Mouse (Mus musculus) stomach, embryonic 15.5 days (tissue): ENCODE data around the gene Inpp5a. TPM values are rescaled to one million over a fixed set of nuclear protein-coding genes. Genes with fewer than 3 reads are reported as not detected.

Source experiments
- ATAC-seq: fragments of 200-750 bp; cut with Nextera tagmentation; 2 replicates; pipeline ENCODE4 v1.8.0; 2017; ENCODE audit warnings: low read depth, moderate number of reproducible peaks, moderate TSS enrichment; ENCODE audit not compliant: insufficient read depth, low FRiP score
- H3K27ac ChIP-seq: fragments of 300-500 bp; sonication (generic); 2 replicates; pipeline ENCODE4 v1.5.1; 2015; ENCODE audit warnings: mild to moderate bottlenecking, inconsistent platforms
- H3K27me3 ChIP-seq: fragments of 300-500 bp; sonication (generic); replicated peaks from 2 replicates; pipeline ENCODE4 v1.6.1; 2015; ENCODE audit warnings: inconsistent platforms
- H3K36me3 ChIP-seq: fragments of 300-500 bp; sonication (generic); 2 replicates; pipeline ENCODE4 v1.6.1; 2015; ENCODE audit warnings: inconsistent platforms
- H3K4me1 ChIP-seq: fragments of 300-500 bp; sonication (generic); 2 replicates; pipeline ENCODE4 v1.6.1; 2015; ENCODE audit warnings: inconsistent platforms
- H3K4me2 ChIP-seq: fragments of 300-500 bp; sonication (generic); 2 replicates; pipeline ENCODE4 v1.6.1; 2015; ENCODE audit warnings: mild to moderate bottlenecking, inconsistent platforms
- H3K4me3 ChIP-seq: fragments of 300-500 bp; sonication (generic); replicated peaks from 2 replicates; pipeline ENCODE4 v1.5.1; 2015; ENCODE audit warnings: inconsistent platforms
- H3K9ac ChIP-seq: fragments of 300-500 bp; sonication (generic); 2 replicates; pipeline ENCODE4 v1.6.1; 2015; ENCODE audit warnings: inconsistent platforms
- H3K9me3 ChIP-seq: fragments of 300-500 bp; sonication (generic); 2 replicates; pipeline ENCODE4 v1.6.1; 2016; ENCODE audit warnings: inconsistent platforms
- WGBS: fragments of 180-500 bp; shearing (Covaris S2); methylation state at CpG from one replicate; pipeline ENCODE4 v1.1.7; 2015; 5-methylcytosine and 5-hydroxymethylcytosine counted together
- polyA plus RNA-seq: library from polyadenylated mRNA; unstranded; fragments of >200 nt; fragmentation: Nextera tagmentation; extraction: Ambion mirVana; gene quantifications from 2 replicates; pipeline ENCODE4 v1.2.1, GENCODE M21; 2015

The Inpp5a gene
- polyA plus RNA-seq, 1 experiment from 2014 or later, result 35.0 TPM

- peak; percentile 20; the same call in 1 of the 2 replicates for ATAC-seq
Observed at GRCm38 (mm10) chr7:139581801-139582571, 193.1 kb downstream of the Inpp5a start.

DNA sequence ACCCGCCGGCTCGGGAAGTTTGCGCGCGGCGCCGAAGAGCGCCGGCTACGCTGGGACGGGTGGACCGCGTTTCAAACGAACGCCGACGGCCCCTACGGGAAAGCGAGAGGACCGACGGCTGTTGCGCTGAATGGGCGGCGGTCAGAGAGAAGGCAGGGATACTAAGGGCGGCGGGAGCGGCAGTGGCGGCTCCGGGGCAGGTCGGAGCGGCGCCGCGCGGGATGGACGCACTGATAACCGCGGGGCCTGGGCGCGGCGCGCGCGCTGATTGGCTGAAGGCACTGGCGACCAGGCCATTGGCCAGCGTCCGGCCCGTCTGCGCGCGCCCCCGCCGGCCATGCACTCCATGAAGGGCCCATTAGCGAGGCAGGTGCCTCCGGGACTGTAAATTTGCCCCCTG, 193.7 kb downstream of the Inpp5a start, which contains the start of gene Nkx6-2:
Nkx6-2 (minus strand) TSS at position 203 of the 400 bp plus-strand sequence.
- no peaks in the 10 kb centered on the region for H3K9me3 ChIP-seq
- ATAC-seq, result peak; percentile 34

More at GRCm38 (mm10) chr7:139581801-139582571, 193.1 kb downstream of the Inpp5a start:
- peak overlapping the region; percentile 28 for H3K4me3 ChIP-seq
- under 1% methylated on average over 82 of the region's 82 CpGs for WGBS
- H3K36me3 ChIP-seq, result 0 out of 2 replicates have a peak, but pooled peaks cover 4% of the 10 kb centered on the region
- peak overlapping the region; percentile 60 for H3K4me2 ChIP-seq
- no peak overlapping the region for H3K9ac ChIP-seq
- no peak overlapping the region for H3K27ac ChIP-seq
- no peaks in the 10 kb centered on the region for H3K9me3 ChIP-seq
- peaks cover 27% of the 10 kb centered on the region for H3K4me1 ChIP-seq
- peaks cover 84% of the 10 kb centered on the region for H3K27me3 ChIP-seq

DNA sequence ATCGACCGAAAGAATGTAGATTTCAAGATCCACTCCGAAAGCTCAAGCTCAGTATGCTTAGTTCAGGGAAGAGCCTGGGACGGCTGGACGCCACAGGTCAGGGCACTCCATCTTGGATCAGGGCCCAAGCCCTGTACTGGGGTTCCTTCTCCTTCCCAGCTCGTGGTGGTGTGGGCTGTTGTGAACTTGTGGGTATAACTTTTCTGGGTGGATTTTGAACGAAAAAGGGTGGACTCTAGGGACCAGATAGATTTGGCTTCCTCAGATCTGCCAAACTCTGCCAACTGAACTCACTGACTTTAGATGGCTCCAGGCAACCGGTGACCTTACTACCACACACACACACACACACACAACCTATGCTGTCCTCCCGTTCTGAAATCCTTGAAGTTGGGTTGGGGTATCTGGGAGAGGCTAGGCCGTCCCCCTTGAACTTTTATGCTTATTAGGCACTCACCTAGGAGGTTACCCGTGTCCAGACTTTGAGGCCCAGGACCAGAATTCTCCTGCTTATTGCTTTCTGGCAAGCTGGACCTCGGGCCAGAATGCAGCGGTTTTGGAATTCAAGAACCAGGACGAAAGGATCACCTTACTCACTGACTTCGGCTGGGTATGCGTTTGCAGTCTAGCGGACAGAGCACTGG, 194.3 kb downstream of the Inpp5a start:
- H3K9me3 ChIP-seq, result no peaks in the 10 kb centered on the region
- H3K27ac ChIP-seq, result no peak overlapping the region
- H3K27me3 ChIP-seq, result peaks cover 95% of the 10 kb centered on the region
- H3K4me3 ChIP-seq, result no peak overlapping the region
- H3K36me3 ChIP-seq, result 0 out of 2 replicates have a peak, but pooled peaks cover 2% of the 10 kb centered on the region
- no peak overlapping the region for H3K4me2 ChIP-seq
- no peak overlapping the region for H3K9ac ChIP-seq
- 21% methylated on average over 17 of the region's 17 CpGs for WGBS
- ATAC-seq, result no peak
- peaks cover 27% of the 10 kb centered on the region for H3K4me1 ChIP-seq

More for the DNA sequence above, 193.7 kb downstream of the Inpp5a start, which contains the start of gene Nkx6-2:
- Histone ChIP-seq H3K4me3 (peak within 1 kb of the TSS; percentile 28), H3K9ac (no peak within 1 kb of the TSS), H3K27me3 (peaks cover 90% of the 10 kb centered on the region), H3K36me3 (0 out of 2 replicates have a peak, but pooled peaks cover 3% of the 10 kb centered on the region), H3K4me1 (peaks cover 27% of the 10 kb centered on the region), H3K4me2 (peak within 1 kb of the TSS; percentile 60), H3K27ac (no peak within 1 kb of the TSS)
- under 1% methylated on average over 56 of the region's 56 CpGs for WGBS

- ATAC-seq, result no peak
- H3K4me2 ChIP-seq, result peak overlapping the region; percentile 11
- WGBS, result 3% methylated on average over 53 of the region's 53 CpGs
Observed at GRCm38 (mm10) chr7:139584221-139585175, 195.6 kb downstream of the Inpp5a start.

GRCm38 (mm10) chr7:139585183-139585821, 196.4 kb downstream of the Inpp5a start:
- H3K36me3 ChIP-seq, result no peaks in the 10 kb centered on the region
- peaks cover 27% of the 10 kb centered on the region for H3K4me1 ChIP-seq
- peaks cover 81% of the 10 kb centered on the region for H3K27me3 ChIP-seq
- WGBS, result 3% methylated on average over 29 of the region's 29 CpGs
- H3K27ac ChIP-seq, result no peak overlapping the region
- peak overlapping the region; percentile 19; the same call in 1 of the 2 replicates for H3K4me2 ChIP-seq
- no peaks in the 10 kb centered on the region for H3K9me3 ChIP-seq
- 0 out of 2 replicates have a peak overlapping the region, but pooled peaks have one; percentile 7 for H3K4me3 ChIP-seq
- no peak overlapping the region for H3K9ac ChIP-seq
- ATAC-seq, result no peak

More at GRCm38 (mm10) chr7:139584221-139585175, 195.6 kb downstream of the Inpp5a start:
- Histone ChIP-seq H3K36me3 (no peaks in the 10 kb centered on the region), H3K9ac (no peak overlapping the region), H3K27me3 (peaks cover 89% of the 10 kb centered on the region), H3K4me1 (peaks cover 27% of the 10 kb centered on the region), H3K27ac (no peak overlapping the region), H3K4me3 (peak overlapping the region; percentile 7; the same call in 1 of the 2 replicates), H3K9me3 (no peaks in the 10 kb centered on the region)

DNA sequence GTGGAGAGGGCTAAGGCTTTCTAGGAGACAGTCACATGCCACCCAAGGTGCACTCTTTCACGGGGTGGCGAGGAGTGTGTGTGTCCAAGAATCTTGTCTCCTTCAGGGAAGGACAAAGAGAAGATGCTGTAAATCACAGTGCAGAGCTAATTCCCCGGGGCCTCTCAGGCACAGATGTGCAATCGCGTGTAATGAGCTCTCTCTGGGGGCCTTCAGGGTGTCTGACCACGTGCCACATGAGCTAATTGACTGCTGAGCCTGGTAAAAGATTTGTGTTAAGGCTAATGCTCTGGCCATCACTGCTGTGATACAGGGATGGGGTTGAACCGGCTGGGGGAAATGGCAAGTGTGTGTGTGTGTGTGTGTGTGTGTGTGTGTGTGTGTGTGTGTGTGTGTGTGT, 199.0 kb downstream of the Inpp5a start:
- Histone ChIP-seq H3K4me3 (no peak overlapping the region), H3K9me3 (no peaks in the 10 kb centered on the region), H3K4me1 (peaks cover 7% of the 10 kb centered on the region; the same call in 1 of the 2 replicates), H3K4me2 (no peak overlapping the region), H3K9ac (no peak overlapping the region), H3K36me3 (no peaks in the 10 kb centered on the region), H3K27ac (no peak overlapping the region), H3K27me3 (peaks cover 55% of the 10 kb centered on the region)
- no peak for ATAC-seq
- WGBS, result 40% methylated on average over 7 of the region's 7 CpGs

DNA sequence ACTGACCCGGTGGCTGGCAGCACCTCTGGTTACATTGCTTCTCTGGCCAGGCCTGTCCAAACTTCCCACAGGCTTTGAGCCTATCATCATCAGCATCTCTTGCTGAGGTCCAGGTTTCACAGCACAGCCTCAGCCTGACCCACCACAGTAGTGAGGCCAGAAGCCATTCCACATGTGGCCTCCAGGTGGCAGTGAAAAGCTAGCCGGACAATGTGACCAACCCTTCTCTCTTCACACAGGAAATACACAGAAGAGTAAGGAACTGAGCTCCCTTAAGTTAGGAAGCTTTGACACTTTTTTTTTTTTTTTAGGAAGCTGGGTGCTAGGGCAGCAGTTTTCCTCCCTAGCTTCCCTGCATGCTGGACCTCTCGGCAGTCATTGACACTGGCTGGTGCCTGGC, 201.4 kb downstream of the Inpp5a start:
- no peak overlapping the region for H3K4me2 ChIP-seq
- 35% methylated on average over 3 of the region's 3 CpGs for WGBS
- H3K36me3 ChIP-seq, result no peaks in the 10 kb centered on the region
- no peak overlapping the region for H3K9ac ChIP-seq
- ATAC-seq, result 0 out of 2 replicates have a peak, but pooled peaks have one; percentile 56
- H3K9me3 ChIP-seq, result no peaks in the 10 kb centered on the region
- no peak overlapping the region for H3K27ac ChIP-seq
- no peak overlapping the region for H3K4me3 ChIP-seq
- H3K27me3 ChIP-seq, result peaks cover 31% of the 10 kb centered on the region
- H3K4me1 ChIP-seq, result peaks cover under 1% of the 10 kb centered on the region; the same call in 1 of the 2 replicates

- Histone ChIP-seq H3K9ac (no peak overlapping the region), H3K27me3 (peaks cover 21% of the 10 kb centered on the region), H3K4me2 (no peak overlapping the region), H3K4me1 (0 out of 2 replicates have a peak, but pooled peaks cover 3% of the 10 kb centered on the region), H3K4me3 (no peak overlapping the region), H3K36me3 (no peaks in the 10 kb centered on the region), H3K9me3 (no peaks in the 10 kb centered on the region), H3K27ac (no peak overlapping the region)
- WGBS, result 81% methylated on average over 5 of the region's 5 CpGs
- ATAC-seq, result no peak
Observed at GRCm38 (mm10) chr7:139591311-139591710, 202.4 kb downstream of the Inpp5a start.

DNA sequence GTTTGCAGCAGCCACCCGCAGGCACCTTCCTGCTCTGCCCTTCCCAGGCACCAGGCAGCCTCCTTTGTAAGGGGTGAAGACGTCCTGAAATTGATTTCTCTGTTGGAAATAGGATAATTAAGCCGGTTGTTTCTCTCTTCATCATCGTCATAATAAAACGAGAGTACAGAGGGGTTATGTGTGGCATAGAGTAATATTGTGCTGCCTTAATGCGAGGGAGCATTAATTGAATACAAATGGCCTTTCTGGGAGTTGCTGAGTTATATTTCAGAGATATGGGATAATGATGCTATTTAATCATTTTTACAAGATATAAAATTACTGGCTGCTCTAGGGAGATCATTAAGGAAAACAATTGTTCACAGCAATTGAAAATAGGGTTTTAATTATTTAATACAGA, 206.4 kb downstream of the Inpp5a start:
- Histone ChIP-seq H3K4me3 (no peak overlapping the region), H3K27ac (no peak overlapping the region), H3K4me1 (0 out of 2 replicates have a peak, but pooled peaks cover 3% of the 10 kb centered on the region), H3K4me2 (no peak overlapping the region), H3K9ac (no peak overlapping the region), H3K27me3 (no peaks in the 10 kb centered on the region), H3K36me3 (no peaks in the 10 kb centered on the region), H3K9me3 (no peaks in the 10 kb centered on the region)
- no peak for ATAC-seq
- WGBS, result 66% methylated on average over 6 of the region's 6 CpGs

DNA sequence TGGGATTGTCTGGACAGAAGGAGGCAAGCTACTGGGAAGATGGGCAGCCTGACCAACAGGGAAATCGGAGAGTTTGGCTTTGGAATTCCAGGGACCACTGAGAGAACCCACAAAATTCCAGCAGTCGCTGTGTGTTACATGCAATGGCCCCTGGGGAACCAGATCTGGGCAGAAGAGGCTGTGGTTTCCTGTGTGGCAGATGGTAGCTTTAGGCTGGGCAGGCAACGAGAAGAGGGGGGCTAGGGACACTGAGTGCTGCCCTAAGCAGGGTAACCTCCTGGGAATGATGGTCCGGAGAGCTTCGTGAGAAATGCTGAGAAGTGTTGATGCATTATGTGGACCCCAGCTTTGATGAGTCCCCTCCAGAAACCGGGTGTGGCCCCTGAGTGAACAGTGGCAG, 207.0 kb downstream of the Inpp5a start:
- no peak overlapping the region for H3K4me2 ChIP-seq
- H3K9me3 ChIP-seq, result no peaks in the 10 kb centered on the region
- no peaks in the 10 kb centered on the region for H3K36me3 ChIP-seq
- H3K9ac ChIP-seq, result no peak overlapping the region
- no peak overlapping the region for H3K4me3 ChIP-seq
- H3K4me1 ChIP-seq, result 0 out of 2 replicates have a peak, but pooled peaks cover 3% of the 10 kb centered on the region
- ATAC-seq, result no peak
- H3K27ac ChIP-seq, result no peak overlapping the region
- no peaks in the 10 kb centered on the region for H3K27me3 ChIP-seq
- WGBS, result 60% methylated on average over 6 of the region's 6 CpGs

- Histone ChIP-seq H3K27me3 (no peaks in the 10 kb centered on the region), H3K9me3 (no peaks in the 10 kb centered on the region), H3K4me3 (no peak overlapping the region), H3K36me3 (no peaks in the 10 kb centered on the region), H3K27ac (no peak overlapping the region), H3K9ac (no peak overlapping the region), H3K4me2 (no peak overlapping the region), H3K4me1 (no peaks in the 10 kb centered on the region)
- WGBS, result 76% methylated on average over 2 of the region's 2 CpGs
- no peak for ATAC-seq
Observed at GRCm38 (mm10) chr7:139610328-139610727, 221.4 kb downstream of the Inpp5a start.
